Mouse (Mus musculus): ENCODE measurements around the gene Krt90.

GRCm38 (mm10) chr15:101567780-101568179 lies 5.0 kb upstream of the Krt90 start:
- TF ChIP-seq GATA1 (IDR thresholded peaks at IDR 0.05; ENCODE audit: low read length) (no peak), TAL1 (IDR thresholded peaks at IDR 0.05; ENCODE audit: low read length) (no peak)

Measured in erythroblast, embryonic 14.5 days (primary cell).